Mouse (Mus musculus) hindbrain, embryonic 12.5 days (tissue): ENCODE measurements around the gene Med6. TPM values are rescaled to one million over a fixed set of nuclear protein-coding genes. Genes with fewer than 3 reads are reported as not detected.
A peak's percentile ranks its signal among the peaks of the same experiment; 100 is the strongest.

ENCODE experiments used
- ATAC-seq: fragments of 200-750 bp; cut with Nextera tagmentation; 2 replicates; pipeline ENCODE4 v1.8.0; 2017; ENCODE audit warnings: moderate TSS enrichment; ENCODE audit not compliant: low FRiP score
- H3K27ac ChIP-seq: fragments of 300-500 bp; sonication (generic); 2 replicates; pipeline ENCODE4 v1.5.1; 2016; ENCODE audit warnings: mild to moderate bottlenecking
- H3K27me3 ChIP-seq: fragments of 300-500 bp; sonication (generic); 2 replicates; pipeline ENCODE4 v1.6.1; 2016; ENCODE audit warnings: mild to moderate bottlenecking
- H3K36me3 ChIP-seq: fragments of 300-500 bp; sonication (generic); 2 replicates; pipeline ENCODE4 v1.6.1; 2016; ENCODE audit warnings: mild to moderate bottlenecking
- H3K4me1 ChIP-seq: fragments of 300-500 bp; sonication (generic); 2 replicates; pipeline ENCODE4 v1.6.1; 2016
- H3K4me2 ChIP-seq: fragments of 300-500 bp; sonication (generic); replicated peaks from 2 replicates; pipeline ENCODE4 v1.6.1; 2016; ENCODE audit warnings: mild to moderate bottlenecking
- H3K4me3 ChIP-seq: fragments of 300-500 bp; sonication (generic); 2 replicates; pipeline ENCODE4 v1.5.1; 2016; ENCODE audit warnings: mild to moderate bottlenecking
- H3K9ac ChIP-seq: fragments of 300-500 bp; sonication (generic); 2 replicates; pipeline ENCODE4 v1.6.1; 2016; ENCODE audit warnings: mild to moderate bottlenecking, moderate library complexity
- H3K9me3 ChIP-seq: fragments of 300-500 bp; sonication (generic); replicated peaks from 2 replicates; pipeline ENCODE4 v1.6.1; 2016; ENCODE audit warnings: mild to moderate bottlenecking
- WGBS: fragments of 180-500 bp; shearing (Covaris S2); methylation state at CpG from one replicate; pipeline ENCODE4 v1.1.7; 2016; 5-methylcytosine and 5-hydroxymethylcytosine counted together
- polyA plus RNA-seq: library from polyadenylated mRNA; unstranded; fragments of >200 nt; fragmentation: Nextera tagmentation; extraction: Ambion mirVana; gene quantifications from 2 replicates; pipeline ENCODE4 v1.2.1, GENCODE M21; 2016

Med6 gene
- polyA plus RNA-seq, 1 experiment from 2014 or later = 65.5 TPM

GRCm38 (mm10) chr12:81619302-81619701 is 24.5 kb upstream of the Med6 start:
- Histone ChIP-seq H3K4me1 (no peaks in the 10 kb centered on the region), H3K4me3 (no peak overlapping the region), H3K4me2 (no peak overlapping the region), H3K36me3 (no peaks in the 10 kb centered on the region), H3K27ac (no peak overlapping the region), H3K9ac (no peak overlapping the region), H3K27me3 (0 out of 2 replicates have a peak, but pooled peaks cover 4% of the 10 kb centered on the region), H3K9me3 (no peaks in the 10 kb centered on the region)
- no peak for ATAC-seq
- whole genome bisulfite sequencing = 25% methylated on average over 5 of the region's 5 CpGs

DNA sequence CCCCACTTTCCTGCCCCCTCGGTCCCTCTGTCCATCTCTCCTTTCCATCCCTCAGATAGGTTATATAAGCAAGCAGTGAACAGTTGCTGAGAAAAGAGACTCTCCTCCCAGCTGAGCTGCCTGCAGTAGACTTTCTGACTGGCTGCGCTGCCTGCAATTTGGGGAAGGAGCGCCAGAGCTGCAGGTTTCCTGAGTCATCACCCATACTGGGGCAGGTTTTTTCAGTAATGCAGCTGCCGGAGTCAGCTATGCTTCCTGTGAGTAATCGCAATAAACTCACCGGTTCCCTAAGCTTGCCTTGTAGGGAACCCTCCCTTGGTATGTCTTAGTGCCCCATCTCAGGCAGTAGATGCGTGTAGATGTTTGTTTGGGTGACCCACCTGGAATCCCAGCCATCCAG is 22.2 kb upstream of the Med6 start:
- no peak overlapping the region for H3K4me2 ChIP-seq
- H3K4me1 ChIP-seq = no peaks in the 10 kb centered on the region
- no peak overlapping the region for H3K27ac ChIP-seq
- WGBS = 59% methylated on average over 7 of the region's 7 CpGs
- 0 out of 2 replicates have a peak, but pooled peaks cover 4% of the 10 kb centered on the region for H3K27me3 ChIP-seq
- no peaks in the 10 kb centered on the region for H3K9me3 ChIP-seq
- H3K4me3 ChIP-seq = no peak overlapping the region
- no peak for ATAC-seq
- H3K36me3 ChIP-seq = no peaks in the 10 kb centered on the region
- no peak overlapping the region for H3K9ac ChIP-seq

DNA sequence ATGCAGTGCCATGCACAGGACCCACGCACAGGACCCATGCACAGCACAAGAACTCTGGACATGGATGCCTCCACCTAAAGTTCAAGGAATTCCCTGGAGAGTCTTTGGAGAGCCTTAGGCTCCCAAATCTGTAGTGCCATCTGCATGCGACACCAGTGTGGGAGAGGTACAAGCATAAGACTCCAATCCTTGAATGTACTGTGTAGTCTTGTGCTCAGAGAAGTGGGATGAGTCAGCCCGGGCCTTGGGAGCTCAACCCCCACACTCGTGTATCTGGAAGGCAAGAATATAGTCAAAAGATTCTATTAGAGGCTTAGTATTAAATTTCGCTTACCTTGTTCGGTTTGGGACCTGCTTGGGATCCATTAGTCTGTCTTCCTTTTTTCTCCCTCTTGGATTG is 21.0 kb upstream of the Med6 start:
- Histone ChIP-seq H3K27ac (no peak overlapping the region), H3K4me1 (no peaks in the 10 kb centered on the region), H3K9me3 (no peaks in the 10 kb centered on the region), H3K27me3 (0 out of 2 replicates have a peak, but pooled peaks cover 4% of the 10 kb centered on the region), H3K4me2 (no peak overlapping the region), H3K9ac (no peak overlapping the region), H3K36me3 (no peaks in the 10 kb centered on the region), H3K4me3 (no peak overlapping the region)
- WGBS = 86% methylated on average over 6 of the region's 6 CpGs
- no peak for ATAC-seq

DNA sequence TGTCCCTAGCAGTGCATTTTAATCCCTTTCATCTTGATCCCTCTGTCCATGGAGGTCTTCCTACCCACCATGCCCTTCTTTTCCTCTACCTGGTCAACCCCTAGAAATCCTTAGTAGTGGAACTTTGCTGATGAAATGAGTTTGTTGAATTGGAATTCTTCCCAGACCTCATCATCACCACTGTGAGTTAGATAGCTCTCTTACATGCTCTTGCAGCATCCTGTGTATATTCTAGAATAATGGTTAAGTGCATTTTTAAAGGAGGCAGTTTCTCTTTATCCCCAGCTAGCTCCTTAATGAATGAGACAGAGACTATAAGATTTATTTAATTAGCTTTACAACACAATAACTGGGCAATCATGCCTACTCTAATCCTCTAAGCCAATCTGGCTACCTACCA is 14.6 kb upstream of the Med6 start:
- H3K9ac ChIP-seq = no peak overlapping the region
- no peak overlapping the region for H3K27ac ChIP-seq
- no peak overlapping the region for H3K4me2 ChIP-seq
- ATAC-seq = no peak
- 0 out of 2 replicates have a peak, but pooled peaks cover 2% of the 10 kb centered on the region for H3K27me3 ChIP-seq
- H3K4me3 ChIP-seq = no peak overlapping the region
- H3K9me3 ChIP-seq = no peaks in the 10 kb centered on the region
- no peaks in the 10 kb centered on the region for H3K36me3 ChIP-seq
- H3K4me1 ChIP-seq = no peaks in the 10 kb centered on the region

DNA sequence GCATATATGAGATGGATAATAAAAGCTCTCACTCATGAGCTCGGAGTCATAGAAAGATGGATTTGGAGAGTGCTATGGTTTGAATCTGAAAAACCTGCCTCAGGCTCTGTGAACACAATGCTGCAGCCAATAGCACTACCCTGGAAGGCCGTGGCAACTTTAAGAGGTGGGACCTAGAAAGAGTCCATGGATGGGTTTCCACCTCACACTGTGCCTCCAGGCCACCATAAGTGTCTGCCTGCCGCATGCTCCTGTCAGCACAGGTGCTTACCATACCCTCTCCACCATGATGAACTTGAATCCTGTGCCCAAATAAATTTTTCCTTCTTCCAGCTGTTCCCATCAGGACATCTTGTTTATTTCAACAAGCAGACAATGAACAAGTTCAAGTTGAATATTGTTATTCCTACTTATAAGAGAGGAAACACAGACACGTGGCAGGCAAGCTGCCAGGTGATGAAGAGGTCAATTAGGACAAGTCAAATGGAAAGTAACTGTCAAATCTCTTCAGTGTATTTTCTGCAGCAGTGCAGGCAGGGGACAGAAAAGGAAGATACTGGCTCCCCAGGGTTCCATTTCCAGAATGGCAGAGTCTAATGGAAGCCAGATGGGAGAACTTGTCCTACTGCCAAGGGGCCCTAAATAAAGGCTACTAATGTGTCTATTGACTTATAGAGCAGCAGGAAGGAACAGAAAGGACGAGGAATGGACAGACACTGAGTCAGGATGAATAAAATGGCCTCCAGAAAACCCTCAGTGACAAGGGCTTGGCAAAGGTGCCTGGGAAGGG is 10.4 kb upstream of the Med6 start:
- H3K27me3 ChIP-seq = 0 out of 2 replicates have a peak, but pooled peaks cover 5% of the 10 kb centered on the region
- H3K36me3 ChIP-seq = no peaks in the 10 kb centered on the region
- no peak overlapping the region for H3K4me3 ChIP-seq
- 66% methylated on average over 5 of the region's 5 CpGs for WGBS
- H3K4me1 ChIP-seq = no peaks in the 10 kb centered on the region
- no peaks in the 10 kb centered on the region for H3K9me3 ChIP-seq
- H3K27ac ChIP-seq = no peak overlapping the region
- ATAC-seq = no peak
- no peak overlapping the region for H3K4me2 ChIP-seq
- H3K9ac ChIP-seq = no peak overlapping the region

DNA sequence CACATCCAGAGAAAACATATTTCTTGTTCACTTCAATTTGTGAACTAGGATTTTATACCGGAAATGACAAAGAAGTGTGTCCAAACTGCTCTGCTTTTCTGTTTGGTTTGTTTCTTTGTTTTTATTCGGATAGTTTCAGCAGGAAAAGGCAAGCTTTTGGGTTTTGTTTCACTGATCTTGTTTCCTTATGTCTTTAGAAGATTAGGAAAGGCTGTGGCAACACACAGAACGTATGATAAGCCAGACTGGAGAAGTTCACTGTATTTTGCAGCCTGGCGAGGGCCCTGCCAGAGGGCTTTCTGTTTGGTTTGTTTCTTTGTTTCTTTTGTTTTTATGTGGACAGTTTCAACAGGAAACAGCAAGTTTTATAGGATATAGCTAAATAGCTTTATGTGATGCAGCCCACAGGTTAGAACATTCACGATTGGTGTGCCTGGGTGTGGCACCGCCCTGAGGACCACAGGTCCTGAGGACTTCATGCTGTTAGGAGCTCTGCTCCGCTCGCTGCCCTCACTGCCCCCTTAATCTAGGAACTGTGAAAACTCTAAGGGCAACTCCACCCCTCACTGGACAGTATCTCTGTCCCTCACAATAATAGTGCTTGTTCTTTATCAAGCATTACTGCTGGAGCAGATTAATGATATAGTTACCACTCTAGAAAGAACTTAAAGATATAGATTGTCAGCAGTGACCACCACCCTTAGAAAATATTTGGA is 1.9 kb upstream of the Med6 start:
- H3K9me3 ChIP-seq = no peaks in the 10 kb centered on the region
- no peak overlapping the region for H3K9ac ChIP-seq
- H3K36me3 ChIP-seq = no peaks in the 10 kb centered on the region
- no peak overlapping the region for H3K4me3 ChIP-seq
- H3K27me3 ChIP-seq = 0 out of 2 replicates have a peak, but pooled peaks cover 5% of the 10 kb centered on the region
- H3K4me2 ChIP-seq = no peak overlapping the region
- peaks cover 8% of the 10 kb centered on the region for H3K4me1 ChIP-seq
- 81% methylated on average over 8 of the region's 8 CpGs for WGBS
- no peak for ATAC-seq
- H3K27ac ChIP-seq = no peak overlapping the region

DNA sequence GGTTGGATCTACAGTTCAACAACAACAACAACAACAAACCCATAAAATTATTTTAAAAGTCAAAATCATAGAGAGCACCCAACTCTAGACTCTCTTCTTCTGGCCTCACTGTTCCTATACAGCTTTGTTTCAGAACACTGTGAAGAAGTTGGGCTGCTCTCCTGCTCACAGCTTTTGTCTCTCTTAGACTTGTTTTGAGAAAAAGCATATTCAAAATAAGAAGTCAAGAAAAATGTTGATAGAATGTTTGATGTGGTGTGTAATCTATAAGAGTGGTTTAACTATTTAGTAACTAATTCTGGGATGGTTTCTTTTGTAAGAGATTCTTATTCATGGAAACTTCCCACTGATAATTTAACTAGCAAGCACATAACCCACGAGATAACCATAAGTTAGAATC is 26.4 kb downstream of the Med6 start, which contains the start of gene Adam21:
Adam21 (minus strand) TSS at position 101 of the 400 bp plus-strand sequence.
- no peaks in the 10 kb centered on the region for H3K4me1 ChIP-seq
- WGBS = 89% methylated on average over 1 of the region's 1 CpGs
- ATAC-seq = no peak
- no peaks in the 10 kb centered on the region for H3K9me3 ChIP-seq
- no peak within 1 kb of the TSS for H3K27ac ChIP-seq
- no peak within 1 kb of the TSS for H3K4me2 ChIP-seq
- H3K4me3 ChIP-seq = no peak within 1 kb of the TSS
- H3K36me3 ChIP-seq = peaks cover 19% of the 10 kb centered on the region; the same call in 1 of the 2 replicates
- H3K9ac ChIP-seq = no peak within 1 kb of the TSS
- H3K27me3 ChIP-seq = no peaks in the 10 kb centered on the region

DNA sequence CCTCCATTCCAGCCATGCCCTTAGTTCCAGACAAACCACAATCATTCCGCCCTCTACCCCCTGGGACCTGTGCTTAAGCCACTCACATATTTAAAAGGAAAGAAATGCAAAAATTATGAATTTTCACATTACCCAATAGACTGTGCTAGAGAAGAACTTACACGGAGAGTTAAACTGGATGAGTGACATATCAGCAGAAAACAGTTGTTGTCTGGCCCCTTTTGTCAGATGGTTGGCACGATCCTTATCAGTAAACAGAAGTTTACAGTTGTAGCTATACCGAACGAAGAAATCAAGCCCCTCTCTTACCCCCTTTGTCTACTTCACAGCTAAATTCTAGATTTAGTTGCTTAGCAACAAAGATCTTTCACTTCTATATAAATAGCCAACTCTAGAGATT is 26.9 kb downstream of the Med6 start:
- Histone ChIP-seq H3K36me3 (peaks cover 16% of the 10 kb centered on the region; the same call in 1 of the 2 replicates), H3K9me3 (no peaks in the 10 kb centered on the region), H3K4me2 (no peak overlapping the region), H3K27me3 (no peaks in the 10 kb centered on the region), H3K4me1 (no peaks in the 10 kb centered on the region), H3K9ac (no peak overlapping the region), H3K27ac (no peak overlapping the region), H3K4me3 (no peak overlapping the region)
- WGBS = 86% methylated on average over 5 of the region's 5 CpGs
- no peak for ATAC-seq

- Histone ChIP-seq H3K27me3 (no peaks in the 10 kb centered on the region), H3K4me2 (no peak overlapping the region), H3K4me3 (no peak overlapping the region), H3K4me1 (no peaks in the 10 kb centered on the region), H3K36me3 (no peaks in the 10 kb centered on the region), H3K9ac (no peak overlapping the region), H3K27ac (no peak overlapping the region), H3K9me3 (no peaks in the 10 kb centered on the region)
- ATAC-seq = no peak
- 96% methylated on average over 3 of the region's 3 CpGs for WGBS
These were observed 30.6 kb downstream of the Med6 start for GRCm38 (mm10) chr12:81564173-81564572.

DNA sequence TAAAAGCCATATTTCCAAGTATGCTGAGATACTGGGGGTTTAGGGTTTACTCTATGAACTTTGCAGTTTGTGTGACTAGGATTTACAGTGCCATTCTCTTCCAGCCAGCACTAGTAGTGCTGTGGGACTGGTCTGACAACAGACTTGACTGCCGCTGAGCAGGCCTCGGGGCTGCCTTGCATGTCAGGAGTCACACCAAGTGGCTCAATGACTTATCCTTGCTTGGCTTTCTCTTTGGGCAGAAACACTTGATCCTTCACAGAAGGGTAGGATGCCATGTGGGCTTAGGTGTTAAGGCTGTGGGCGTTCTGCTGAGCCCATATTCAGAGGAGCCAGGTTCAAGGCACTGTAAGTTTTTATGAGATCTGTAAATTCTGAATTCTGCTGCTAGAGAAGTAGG is 45.5 kb downstream of the Med6 start:
- H3K27ac ChIP-seq = no peak overlapping the region
- H3K4me2 ChIP-seq = no peak overlapping the region
- 88% methylated on average over 3 of the region's 3 CpGs for WGBS
- no peak for ATAC-seq
- H3K9ac ChIP-seq = no peak overlapping the region
- no peaks in the 10 kb centered on the region for H3K9me3 ChIP-seq
- H3K27me3 ChIP-seq = no peaks in the 10 kb centered on the region
- no peaks in the 10 kb centered on the region for H3K4me1 ChIP-seq
- no peak overlapping the region for H3K4me3 ChIP-seq
- H3K36me3 ChIP-seq = no peaks in the 10 kb centered on the region

GRCm38 (mm10) chr12:81547163-81547562 is 47.6 kb downstream of the Med6 start:
- no peaks in the 10 kb centered on the region for H3K4me1 ChIP-seq
- H3K36me3 ChIP-seq = no peaks in the 10 kb centered on the region
- no peaks in the 10 kb centered on the region for H3K27me3 ChIP-seq
- H3K9ac ChIP-seq = no peak overlapping the region
- H3K27ac ChIP-seq = no peak overlapping the region
- 78% methylated on average over 4 of the region's 4 CpGs for WGBS
- ATAC-seq = no peak
- no peak overlapping the region for H3K4me3 ChIP-seq
- no peaks in the 10 kb centered on the region for H3K9me3 ChIP-seq
- no peak overlapping the region for H3K4me2 ChIP-seq

GRCm38 (mm10) chr12:81533029-81533419 is 61.8 kb downstream of the Med6 start:
- 33% methylated on average over 4 of the region's 4 CpGs for WGBS
- Histone ChIP-seq H3K36me3 (no peaks in the 10 kb centered on the region), H3K9ac (peak overlapping the region; percentile 82), H3K4me2 (peak overlapping the region; percentile 81), H3K9me3 (no peaks in the 10 kb centered on the region), H3K27ac (peak overlapping the region; percentile 68), H3K4me1 (peaks cover 16% of the 10 kb centered on the region), H3K4me3 (peak overlapping the region; percentile 83), H3K27me3 (no peaks in the 10 kb centered on the region)
- ATAC-seq = 0 out of 2 replicates have a peak, but pooled peaks have one; percentile 46
